Mouse (Mus musculus): Measurements from ENCODE around the gene Klf3.
"Not testable (repeated sequence)": the region's sequence is repeated elsewhere in the genome, so short reads cannot be mapped to it uniquely, and the experiment has no call there.

Klf3 gene

GRCm38 (mm10) chr5:64878526-64878925 lies 75.3 kb downstream of the Klf3 start:
- DNase-seq (ENCODE audit: low spot score), result no peak

DNA sequence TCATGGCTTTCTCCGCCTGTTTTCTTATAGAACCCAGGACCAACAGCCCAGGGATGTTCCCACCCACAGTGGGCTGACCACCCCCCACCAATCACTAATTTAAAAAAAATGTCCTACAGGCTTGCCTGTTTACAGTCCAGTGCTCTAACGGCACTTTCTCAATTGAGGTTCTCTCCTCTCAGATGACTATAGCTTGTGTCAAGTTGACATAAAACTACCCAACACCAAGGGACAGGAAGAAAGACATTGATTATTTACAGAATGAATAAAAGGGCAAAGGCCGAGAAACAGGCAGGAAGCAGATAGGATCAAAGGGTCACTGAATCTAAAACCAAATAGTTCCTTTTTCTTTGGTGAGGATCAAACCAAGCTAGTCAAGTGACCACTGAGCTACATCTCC lies 76.1 kb downstream of the Klf3 start:
- no peak for DNase-seq (ENCODE audit: low spot score)

- not testable (repeated sequence) for DNase-seq (ENCODE audit: low spot score)
Measured at GRCm38 (mm10) chr5:64881559-64881958, 78.4 kb downstream of the Klf3 start.

- not testable (repeated sequence) for DNase-seq (ENCODE audit: low spot score)
Measured at GRCm38 (mm10) chr5:64881976-64882375, 78.8 kb downstream of the Klf3 start.

Measured in embryo, embryonic 10 days (tissue).